Mouse (Mus musculus) bone marrow macrophage, adult 2 months (primary cell): ENCODE results near the gene P2rx6. TPM values are rescaled to one million over a fixed set of nuclear protein-coding genes. Genes with fewer than 3 reads are reported as not detected.
A peak's percentile ranks its signal among the peaks of the same experiment; 100 is the strongest.
"Not testable (repeated sequence)": the region's sequence is repeated elsewhere in the genome, so short reads cannot be mapped to it uniquely, and the experiment has no call there.

Source experiments
- H3K27ac ChIP-seq: 2 replicates; pipeline ENCODE4 v1.5.1; 2012; ENCODE audit warnings: low read depth, low read length; ENCODE audit not compliant: insufficient read depth
- H3K4me1 ChIP-seq: 2 replicates; pipeline ENCODE4 v1.6.1; 2012; ENCODE audit warnings: low read length; ENCODE audit not compliant: control insufficient read depth, insufficient read depth
- H3K4me3 ChIP-seq: 2 replicates; pipeline ENCODE4 v1.5.1; 2012; ENCODE audit warnings: mild to moderate bottlenecking, low read length, moderate library complexity; ENCODE audit not compliant: insufficient read depth
- CTCF ChIP-seq: IDR thresholded peaks from 2 replicates; pipeline ENCODE4 v1.5.1; 2012; ENCODE audit warnings: low read depth, mild to moderate bottlenecking, low read length, moderate library complexity
- POLR2A ChIP-seq: IDR thresholded peaks from 2 replicates; pipeline ENCODE4 v1.6.1; 2012; ENCODE audit warnings: mild to moderate bottlenecking, low read depth, low read length, borderline replicate concordance
- polyA plus RNA-seq: library from polyadenylated mRNA; stranded (reverse); fragments of >200 nt; gene quantifications from 2 replicates; pipeline ENCODE4 v1.2.4, GENCODE M21; 2012; ENCODE audit not compliant: missing spikeins, insufficient read depth, insufficient read length

Gene P2rx6
- polyA plus RNA-seq, 1 experiment, result not detected

- H3K4me1 ChIP-seq, result peaks cover 5% of the 10 kb centered on the region; the same call in 1 of the 2 replicates
- H3K4me3 ChIP-seq, result no peak overlapping the region
- no peak for TF ChIP-seq CTCF
- no peak for TF ChIP-seq POLR2A
- H3K27ac ChIP-seq, result no peak overlapping the region
These were observed 28.9 kb upstream of the P2rx6 start for GRCm38 (mm10) chr16:17532676-17533329.

- H3K4me1 ChIP-seq, result peaks cover 4% of the 10 kb centered on the region; the same call in 1 of the 2 replicates
- TF ChIP-seq POLR2A, result no peak
- no peak overlapping the region for H3K4me3 ChIP-seq
- H3K27ac ChIP-seq, result no peak overlapping the region
These were observed 25.1 kb upstream of the P2rx6 start for GRCm38 (mm10) chr16:17536584-17536983.

- TF ChIP-seq CTCF, result no peak
- no peak for TF ChIP-seq POLR2A
- no peak overlapping the region for H3K27ac ChIP-seq
- peaks cover 6% of the 10 kb centered on the region for H3K4me1 ChIP-seq
- no peak overlapping the region for H3K4me3 ChIP-seq
These were observed 19.1 kb upstream of the P2rx6 start for GRCm38 (mm10) chr16:17542632-17543031.

GRCm38 (mm10) chr16:17552837-17553236, 8.8 kb upstream of the P2rx6 start:
- no peak overlapping the region for H3K27ac ChIP-seq
- TF ChIP-seq CTCF (no peak), POLR2A (no peak)
- no peak overlapping the region for H3K4me3 ChIP-seq
- peaks cover 13% of the 10 kb centered on the region for H3K4me1 ChIP-seq

GRCm38 (mm10) chr16:17553910-17554685, 7.6 kb upstream of the P2rx6 start:
- no peak overlapping the region for H3K27ac ChIP-seq
- H3K4me3 ChIP-seq, result peak overlapping the region; percentile 31
- no peak for TF ChIP-seq POLR2A
- no peak for TF ChIP-seq CTCF
- peaks cover 24% of the 10 kb centered on the region for H3K4me1 ChIP-seq

- H3K4me3 ChIP-seq, H3K27ac ChIP-seq: not testable (repeated sequence)
- H3K4me1 ChIP-seq, result peaks cover 25% of the 10 kb centered on the region
These were observed 7.0 kb upstream of the P2rx6 start for GRCm38 (mm10) chr16:17554702-17555101.

- H3K4me1 ChIP-seq, result peaks cover 25% of the 10 kb centered on the region
These were observed 5.5 kb upstream of the P2rx6 start for GRCm38 (mm10) chr16:17556180-17556579.

GRCm38 (mm10) chr16:17556907-17557306, 4.8 kb upstream of the P2rx6 start:
- peaks cover 31% of the 10 kb centered on the region for H3K4me1 ChIP-seq
- H3K27ac ChIP-seq, result no peak overlapping the region
- TF ChIP-seq POLR2A (no peak), CTCF (no peak)
- H3K4me3 ChIP-seq, result no peak overlapping the region

More at GRCm38 (mm10) chr16:17556180-17556579, 5.5 kb upstream of the P2rx6 start:
- no peak for TF ChIP-seq CTCF
- no peak for TF ChIP-seq POLR2A
- Histone ChIP-seq H3K4me3 (no peak overlapping the region), H3K27ac (no peak overlapping the region)

GRCm38 (mm10) chr16:17557947-17558480, 3.7 kb upstream of the P2rx6 start:
- H3K4me1 ChIP-seq, result peaks cover 31% of the 10 kb centered on the region
- no peak overlapping the region for H3K27ac ChIP-seq
- H3K4me3 ChIP-seq, result no peak overlapping the region
- TF ChIP-seq CTCF, result peak; percentile 98
- TF ChIP-seq POLR2A, result no peak

- Histone ChIP-seq H3K27ac (no peak overlapping the region), H3K4me1 (peaks cover 28% of the 10 kb centered on the region), H3K4me3 (no peak overlapping the region)
- TF ChIP-seq POLR2A, result no peak
- no peak for TF ChIP-seq CTCF
These were observed 2.9 kb upstream of the P2rx6 start for GRCm38 (mm10) chr16:17558811-17559210.
